Mouse (Mus musculus) megakaryocyte, adult 5-6 weeks (primary cell): ENCODE data around the gene Wdfy2. TPM values are rescaled to one million over a fixed set of nuclear protein-coding genes. Genes with fewer than 3 reads are reported as not detected.
A peak's percentile ranks its signal among the peaks of the same experiment; 100 is the strongest.

Experiments
- ATAC-seq: 2 replicates; pipeline ENCODE4 v1.8.0; 2016; ENCODE audit warnings: mild to moderate bottlenecking, inconsistent platforms; ENCODE audit not compliant: poor library complexity, severe bottlenecking
- total RNA-seq, 2 experiments: library from RNA; stranded (forward) in 1 of 2; stranded (reverse) in 1 of 2; fragments of 153-499, 151-499 nt in 1 of 2; fragments of 221-1000, 200-1000 nt in 1 of 2; gene quantifications; 2 replicates each; pipeline versions ENCODE4 v1.2.3 to v1.2.4; 2015 to 2017

Gene Wdfy2
- total RNA-seq, 2 experiments from 2014 or later = 35.4 to 45.7 TPM

- ATAC-seq = no peak
Measured at GRCm38 (mm10) chr14:62921401-62921800, 83.9 kb downstream of the Wdfy2 start.

GRCm38 (mm10) chr14:62922637-62923036 is 85.2 kb downstream of the Wdfy2 start:
- ATAC-seq = peak; percentile 100

GRCm38 (mm10) chr14:62924800-62925199 is 87.3 kb downstream of the Wdfy2 start:
- ATAC-seq = no peak

GRCm38 (mm10) chr14:62928101-62928541 is 90.6 kb downstream of the Wdfy2 start:
- ATAC-seq = no peak

GRCm38 (mm10) chr14:62935361-62935760 is 97.9 kb downstream of the Wdfy2 start:
- no peak for ATAC-seq

GRCm38 (mm10) chr14:62936631-62937380 is 99.3 kb downstream of the Wdfy2 start:
- ATAC-seq = no peak

GRCm38 (mm10) chr14:62937675-62938074 is 100.2 kb downstream of the Wdfy2 start:
- ATAC-seq = no peak

- no peak for ATAC-seq
Measured at GRCm38 (mm10) chr14:62939435-62939834, 102.0 kb downstream of the Wdfy2 start.

GRCm38 (mm10) chr14:62940383-62941074 is 103.1 kb downstream of the Wdfy2 start:
- ATAC-seq = peak; percentile 99

- no peak for ATAC-seq
Measured at GRCm38 (mm10) chr14:62946794-62947193, 109.3 kb downstream of the Wdfy2 start.

GRCm38 (mm10) chr14:62956091-62956490 is 118.6 kb downstream of the Wdfy2 start:
- no peak for ATAC-seq

- ATAC-seq = peak; percentile 64
Measured at GRCm38 (mm10) chr14:62963632-62964031, 126.2 kb downstream of the Wdfy2 start.

GRCm38 (mm10) chr14:62965342-62965741 is 127.9 kb downstream of the Wdfy2 start:
- 0 out of 2 replicates have a peak, but pooled peaks have one; percentile 12 for ATAC-seq

- ATAC-seq = no peak
Measured at GRCm38 (mm10) chr14:62965811-62966520, 128.5 kb downstream of the Wdfy2 start.

GRCm38 (mm10) chr14:62975046-62975445 is 137.6 kb downstream of the Wdfy2 start:
- peak; percentile 52; the same call in 1 of the 2 replicates for ATAC-seq

GRCm38 (mm10) chr14:62979815-62980214 is 142.3 kb downstream of the Wdfy2 start:
- peak; percentile 57 for ATAC-seq

GRCm38 (mm10) chr14:62984410-62984809 is 146.9 kb downstream of the Wdfy2 start, which contains the start of gene Defb48:
Defb48 (minus strand) TSS chr14:62984510.
- no peak for ATAC-seq

- no peak for ATAC-seq
Measured at GRCm38 (mm10) chr14:62991271-62991670, 153.8 kb downstream of the Wdfy2 start.

- no peak for ATAC-seq
Measured at GRCm38 (mm10) chr14:62991849-62992510, 154.5 kb downstream of the Wdfy2 start.

GRCm38 (mm10) chr14:62997777-62998176 is 160.3 kb downstream of the Wdfy2 start, which contains the start of gene Defb47:
Defb47 (plus strand) TSS chr14:62998077.
- no peak for ATAC-seq

- ATAC-seq = peak; percentile 27
Measured at GRCm38 (mm10) chr14:62998977-62999376, 161.5 kb downstream of the Wdfy2 start.
